Mouse (Mus musculus) layer of hippocampus, adult 11-12 months (tissue): ENCODE measurements around the gene Surf2.
"Not testable (repeated sequence)": the region's sequence is repeated elsewhere in the genome, so short reads cannot be mapped to it uniquely, and the experiment has no call there.

Experiments
- DNase-seq: peaks from one replicate; pipeline ENCODE4 v3.0.0; 2022; ENCODE audit warnings: low spot score

Gene Surf2

GRCm38 (mm10) chr2:26915927-26916728, at the start of gene Surf2, which contains the start of gene Surf1:
Gene Surf2 (plus strand): TSS chr2:26916367.
Gene Surf1 (minus strand): TSS chr2:26916530.
- peak; percentile 84 for DNase-seq

GRCm38 (mm10) chr2:26870666-26871065, 45.5 kb upstream of the Surf2 start:
- no peak for DNase-seq

GRCm38 (mm10) chr2:26878571-26878970, 37.6 kb upstream of the Surf2 start:
- no peak for DNase-seq

- not testable (repeated sequence) for DNase-seq
Observed at GRCm38 (mm10) chr2:26885541-26885940, 30.6 kb upstream of the Surf2 start.

- not testable (repeated sequence) for DNase-seq
Observed at GRCm38 (mm10) chr2:26886170-26886569, 30.0 kb upstream of the Surf2 start.

GRCm38 (mm10) chr2:26895898-26896297, 20.3 kb upstream of the Surf2 start:
- DNase-seq = no peak

- no peak for DNase-seq
Observed at GRCm38 (mm10) chr2:26900731-26901130, 15.4 kb upstream of the Surf2 start.

- DNase-seq = no peak
Observed at GRCm38 (mm10) chr2:26901834-26902400, 14.2 kb upstream of the Surf2 start.

GRCm38 (mm10) chr2:26902467-26903220, 13.5 kb upstream of the Surf2 start, which contains the start of gene Surf6:
Gene Surf6 (minus strand): TSS chr2:26902879.
- DNase-seq = peak; percentile 96

- DNase-seq = no peak
Observed at GRCm38 (mm10) chr2:26903311-26903710, 12.9 kb upstream of the Surf2 start.

GRCm38 (mm10) chr2:26905936-26906335, 10.2 kb upstream of the Surf2 start:
- no peak for DNase-seq

- no peak for DNase-seq
Observed at GRCm38 (mm10) chr2:26906431-26906830, 9.7 kb upstream of the Surf2 start.

- no peak for DNase-seq
Observed at GRCm38 (mm10) chr2:26907109-26907508, 9.1 kb upstream of the Surf2 start.

GRCm38 (mm10) chr2:26908710-26909386, 7.3 kb upstream of the Surf2 start:
- no peak for DNase-seq

GRCm38 (mm10) chr2:26909387-26909784, 6.8 kb upstream of the Surf2 start:
- DNase-seq = no peak

- peak; percentile 100 for DNase-seq
Observed at GRCm38 (mm10) chr2:26910124-26910993, 5.8 kb upstream of the Surf2 start, which contains the start of the genes Med22 and Rpl7a. Gene Med22 (minus strand): TSS chr2:26910677. Gene Rpl7a (plus strand): TSS chr2:26910764.

GRCm38 (mm10) chr2:26910994-26911765, 5.0 kb upstream of the Surf2 start:
- peak; percentile 67 for DNase-seq

- DNase-seq = peak; percentile 3
Observed at GRCm38 (mm10) chr2:26912253-26912770, 3.9 kb upstream of the Surf2 start.

- DNase-seq = peak; percentile 3
Observed at GRCm38 (mm10) chr2:26913416-26914147, 2.6 kb upstream of the Surf2 start.
